Mouse (Mus musculus) thymus, postnatal 14 days (tissue): ENCODE results near the gene Atcay.
A peak's percentile ranks its signal among the peaks of the same experiment; 100 is the strongest.

Experiments used
- DNase-seq: peaks from one replicate; pipeline ENCODE4 v3.0.0; 2021

The Atcay gene

DNA sequence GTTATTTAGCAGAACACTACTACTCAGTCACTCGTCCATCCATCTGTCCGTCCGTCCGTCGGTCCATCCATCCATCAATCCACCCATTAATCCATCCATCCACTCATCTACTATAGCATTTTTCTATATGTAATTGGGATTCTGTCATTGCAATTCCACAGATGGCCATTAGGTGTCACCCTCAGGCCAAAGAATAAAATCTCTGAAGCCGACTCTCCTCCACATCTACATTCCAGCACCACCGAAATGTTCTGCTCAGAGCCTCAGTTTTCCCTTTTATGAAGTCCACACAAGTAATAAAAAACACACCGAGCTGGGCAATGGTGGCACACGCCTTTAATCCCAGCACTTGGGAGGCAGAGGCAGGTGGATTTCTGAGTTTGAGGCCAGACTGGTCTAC, 32.4 kb downstream of the Atcay start:
- DNase-seq: peak; percentile 72

DNA sequence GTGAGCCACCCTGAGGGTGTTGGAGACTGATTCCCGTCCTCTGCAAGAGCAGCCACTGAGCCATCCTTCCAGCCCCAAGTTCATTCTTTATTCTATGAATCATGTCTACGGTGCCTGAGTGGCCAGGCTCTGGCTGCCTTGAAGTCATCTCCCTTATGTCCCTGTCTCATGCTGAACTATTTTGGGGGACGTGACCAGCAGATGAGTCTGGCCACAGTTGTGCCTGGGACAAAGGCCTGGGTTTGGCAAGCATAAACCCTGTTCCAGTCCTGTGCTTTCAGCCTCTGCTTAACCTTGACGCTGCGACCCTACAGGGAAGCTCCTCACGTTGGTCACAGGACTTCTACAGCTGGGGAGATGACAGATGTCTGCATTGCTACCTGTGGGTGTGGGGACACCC, 33.3 kb downstream of the Atcay start:
- no peak for DNase-seq

DNA sequence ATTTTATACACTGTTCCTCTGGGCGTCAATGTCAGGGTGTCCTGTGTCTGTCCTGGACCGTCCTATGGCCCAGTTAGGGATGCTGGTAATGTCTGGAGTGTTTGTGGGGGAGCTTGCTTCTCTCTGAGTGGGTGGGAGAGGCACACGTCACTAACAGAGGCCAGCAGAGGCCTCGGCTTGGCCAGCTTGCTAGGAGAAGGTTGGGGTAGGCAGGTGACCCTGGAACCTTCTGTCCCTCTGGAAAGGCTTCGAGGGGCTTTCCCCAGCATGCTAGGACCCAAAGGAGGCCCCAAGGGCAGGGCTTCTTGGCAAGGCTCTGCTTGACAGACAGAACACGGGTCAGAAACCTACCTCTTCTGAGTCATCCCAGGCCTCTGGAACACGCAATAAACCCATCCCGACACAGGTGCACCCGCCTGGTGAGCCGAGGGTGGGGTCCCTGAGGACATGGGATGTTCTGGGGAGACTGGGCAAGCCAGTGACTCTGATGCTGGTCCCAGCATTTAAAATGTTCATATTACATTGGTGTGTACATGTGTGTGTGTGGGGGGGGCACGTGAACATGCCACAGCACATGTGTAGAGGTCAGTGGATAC, 34.1 kb downstream of the Atcay start:
- no peak for DNase-seq

DNA sequence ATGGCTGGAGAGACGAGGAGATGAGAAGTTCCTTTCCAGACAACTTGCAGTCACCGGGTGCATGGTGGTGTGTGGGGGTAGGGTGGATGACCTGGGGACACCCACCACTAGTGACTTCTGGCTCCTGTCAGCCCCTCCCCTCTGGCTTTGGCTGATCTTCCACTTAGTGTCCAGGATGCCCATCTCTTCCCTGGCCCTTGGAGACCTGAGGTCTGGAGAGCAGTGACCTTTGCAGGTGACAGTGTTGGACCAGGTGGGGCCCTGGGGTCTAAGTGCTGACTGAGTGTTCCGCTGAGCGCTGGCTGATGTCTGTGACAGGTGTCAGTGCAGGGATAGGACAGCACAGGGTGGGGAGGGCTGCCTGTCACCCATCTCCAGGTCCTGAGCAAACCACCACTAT, 35.3 kb downstream of the Atcay start:
- DNase-seq: no peak

DNA sequence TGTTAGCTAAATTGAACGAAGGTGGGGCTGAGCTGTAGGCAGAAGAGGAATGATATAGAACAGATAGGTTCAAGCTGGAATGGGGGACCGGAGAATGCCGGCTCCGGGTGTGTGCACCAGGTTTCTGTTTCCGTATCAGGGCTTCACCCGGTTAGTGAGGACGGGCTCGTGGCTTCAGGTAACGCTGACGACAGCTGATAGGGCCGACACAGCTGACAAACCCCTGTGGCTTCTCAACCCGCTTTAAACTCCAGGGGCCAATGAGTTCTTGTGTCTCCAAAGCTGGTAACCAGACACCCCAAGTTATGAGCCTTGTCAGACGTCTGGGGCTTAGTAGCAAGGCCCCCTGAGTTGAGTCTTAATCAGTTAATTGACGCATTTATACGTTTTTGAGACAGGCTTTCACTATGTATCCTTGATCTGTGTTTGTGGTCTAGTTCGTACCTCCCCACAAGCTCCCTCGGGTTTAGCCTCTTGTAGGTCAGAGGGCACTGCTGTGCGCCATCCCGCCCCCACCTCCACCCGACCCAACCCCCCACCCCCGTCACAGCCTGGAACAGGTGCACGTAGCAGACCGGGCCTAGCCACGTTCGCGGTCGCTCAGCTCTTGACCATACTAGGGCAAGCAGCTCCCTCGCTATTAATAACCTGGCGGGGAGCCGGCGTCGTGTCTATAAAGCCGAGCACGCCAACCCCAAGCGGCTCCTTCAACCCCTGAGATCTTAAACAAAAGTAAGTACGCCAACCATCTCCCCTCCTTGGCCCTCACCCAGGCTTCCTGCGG, 36.5 kb downstream of the Atcay start:
- peak; percentile 49 for DNase-seq

- DNase-seq: no peak
These were observed 37.6 kb downstream of the Atcay start for GRCm38 (mm10) chr10:81192968-81193501.

DNA sequence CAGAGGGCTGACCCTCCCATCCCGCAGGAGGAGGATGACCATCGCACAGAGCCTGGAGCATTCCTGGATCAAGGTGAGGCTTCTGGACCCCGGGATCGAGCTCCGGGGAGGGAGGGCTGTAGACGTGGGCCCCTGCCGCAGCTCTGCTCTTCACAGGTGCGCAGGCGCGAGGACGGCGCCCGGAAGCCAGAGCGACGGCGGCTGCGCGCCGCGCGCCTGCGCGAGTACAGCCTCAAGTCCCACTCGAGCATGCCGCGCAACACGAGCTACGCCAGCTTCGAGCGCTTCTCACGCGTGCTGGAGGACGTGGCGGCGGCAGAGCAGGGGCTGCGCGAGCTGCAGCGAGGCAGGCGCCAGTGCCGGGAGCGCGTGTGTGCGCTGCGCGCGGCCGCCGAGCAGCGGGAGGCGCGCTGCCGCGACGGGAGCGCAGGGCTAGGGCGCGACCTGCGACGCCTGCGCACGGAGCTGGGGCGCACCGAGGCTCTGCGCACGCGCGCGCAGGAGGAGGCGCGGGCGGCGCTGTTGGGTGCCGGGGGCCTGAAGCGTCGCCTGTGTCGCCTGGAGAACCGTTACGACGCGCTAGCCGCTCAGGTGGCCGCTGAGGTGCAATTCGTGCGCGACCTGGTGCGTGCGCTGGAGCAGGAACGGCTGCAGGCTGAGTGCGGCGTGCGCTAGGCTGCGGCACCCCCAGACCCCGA, 38.2 kb downstream of the Atcay start:
- DNase-seq: peak; percentile 90

GRCm38 (mm10) chr10:81191342-81191982, 39.2 kb downstream of the Atcay start:
- DNase-seq: no peak

GRCm38 (mm10) chr10:81190912-81191321, 39.7 kb downstream of the Atcay start:
- no peak for DNase-seq

GRCm38 (mm10) chr10:81190236-81190911, 40.3 kb downstream of the Atcay start:
- peak; percentile 27 for DNase-seq

GRCm38 (mm10) chr10:81189821-81190220, 40.8 kb downstream of the Atcay start:
- no peak for DNase-seq

DNA sequence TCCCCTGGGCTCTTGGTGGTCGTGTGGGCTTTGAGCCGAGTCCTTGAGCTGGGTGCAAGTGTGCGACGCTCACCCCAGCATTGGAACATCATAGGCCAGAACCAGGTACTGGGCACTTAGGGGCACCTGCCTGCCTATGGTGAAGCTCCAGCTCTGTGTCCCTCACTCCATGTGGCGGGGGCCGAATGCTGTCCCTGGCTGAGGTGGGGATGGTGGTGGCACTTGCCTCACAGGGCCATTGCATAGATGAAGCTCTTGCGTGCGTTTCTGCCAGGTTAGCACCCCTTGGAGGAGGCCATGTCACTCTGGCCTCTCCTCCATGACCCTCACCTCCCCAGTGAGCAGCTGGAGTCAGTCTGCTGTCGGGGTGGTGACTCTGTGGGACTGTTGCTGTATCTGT, 43.5 kb downstream of the Atcay start:
- DNase-seq: no peak

- no peak for DNase-seq
These were observed 45.9 kb downstream of the Atcay start for GRCm38 (mm10) chr10:81184765-81185164.

GRCm38 (mm10) chr10:81183805-81184204, 46.8 kb downstream of the Atcay start, which contains the start of gene 4930442H23Rik:
4930442H23Rik (minus strand) TSS chr10:81183849.
- DNase-seq: no peak

- DNase-seq: peak; percentile 94
These were observed 48.0 kb downstream of the Atcay start, which contains the start of gene Dapk3 for GRCm38 (mm10) chr10:81182336-81183333. Dapk3 (plus strand) TSS chr10:81183005.

DNA sequence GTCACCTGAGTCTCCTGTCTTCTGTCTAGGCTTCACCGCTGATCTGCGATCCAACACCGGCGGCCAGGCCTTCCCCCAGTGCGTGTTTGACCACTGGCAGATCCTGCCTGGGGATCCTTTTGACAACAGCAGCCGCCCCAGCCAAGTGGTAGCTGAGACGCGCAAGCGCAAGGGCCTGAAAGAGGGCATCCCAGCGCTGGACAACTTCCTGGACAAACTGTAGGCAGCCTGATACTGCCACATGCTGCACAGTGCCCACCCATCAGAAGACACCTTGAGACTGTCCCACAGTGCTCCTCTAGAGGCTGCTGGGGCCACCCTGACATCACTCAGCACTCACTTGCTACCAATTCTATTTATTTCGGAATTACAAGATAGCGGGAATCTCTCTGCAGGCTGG, 48.8 kb downstream of the Atcay start:
- peak; percentile 25 for DNase-seq

- no peak for DNase-seq
These were observed 49.7 kb downstream of the Atcay start for GRCm38 (mm10) chr10:81180946-81181345.

- DNase-seq: no peak
These were observed 50.9 kb downstream of the Atcay start for GRCm38 (mm10) chr10:81179451-81180342.

DNA sequence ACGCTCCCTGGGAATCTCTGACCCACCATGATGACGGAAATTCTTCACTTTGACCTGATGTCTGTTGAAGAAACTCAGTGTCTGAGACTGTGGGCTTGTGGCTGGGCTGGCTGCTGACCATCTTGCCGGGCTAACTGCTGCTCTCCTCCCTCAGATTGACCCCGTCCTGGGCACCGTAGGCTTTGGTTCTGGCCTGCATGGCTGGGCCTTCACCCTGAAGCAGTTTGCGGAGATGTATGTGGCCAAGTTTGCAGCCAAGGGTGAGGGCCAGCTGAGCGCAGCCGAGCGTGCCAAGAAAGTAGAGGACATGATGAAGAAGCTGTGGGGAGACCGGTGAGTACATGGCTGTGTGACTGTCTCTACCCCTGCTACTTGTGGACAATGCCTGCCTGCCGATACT, 51.7 kb downstream of the Atcay start:
- DNase-seq: no peak
